Mouse (Mus musculus) cerebellum, adult (tissue): Measurements from ENCODE around the gene Vmn1r14.
"Not testable (repeated sequence)": the region's sequence is repeated elsewhere in the genome, so short reads cannot be mapped to it uniquely, and the experiment has no call there.

Experiments used
- ATAC-seq: cut with Nextera tagmentation; 2 replicates; pipeline ENCODE4 v1.9.2; 2017; ENCODE audit warnings: mild to moderate bottlenecking, moderate library complexity, mixed read lengths; ENCODE audit not compliant: insufficient number of reproducible peaks, low FRiP score, low TSS enrichment

Vmn1r14 gene

DNA sequence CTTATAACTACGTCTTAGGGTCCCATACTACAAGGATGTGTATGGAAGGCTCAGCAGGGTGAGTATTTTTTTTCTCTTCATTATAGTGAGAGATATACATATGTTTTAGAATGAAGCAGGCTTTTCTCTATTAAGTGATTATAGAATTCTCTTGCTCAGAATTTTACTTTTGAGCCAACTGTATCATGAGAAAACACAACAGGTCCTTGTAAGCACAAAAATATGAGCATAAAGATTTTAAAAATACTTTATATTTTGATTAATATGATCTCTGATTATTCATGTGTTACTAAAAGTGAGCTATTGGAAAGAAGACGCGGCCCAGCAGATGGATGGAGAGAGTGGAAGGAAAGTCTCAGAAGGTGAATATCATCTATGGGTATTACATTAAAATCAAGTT, at the start of gene Vmn1r14:
Gene Vmn1r14 (plus strand): TSS at position 301 of the 400 bp plus-strand sequence.
- ATAC-seq, result no peak

DNA sequence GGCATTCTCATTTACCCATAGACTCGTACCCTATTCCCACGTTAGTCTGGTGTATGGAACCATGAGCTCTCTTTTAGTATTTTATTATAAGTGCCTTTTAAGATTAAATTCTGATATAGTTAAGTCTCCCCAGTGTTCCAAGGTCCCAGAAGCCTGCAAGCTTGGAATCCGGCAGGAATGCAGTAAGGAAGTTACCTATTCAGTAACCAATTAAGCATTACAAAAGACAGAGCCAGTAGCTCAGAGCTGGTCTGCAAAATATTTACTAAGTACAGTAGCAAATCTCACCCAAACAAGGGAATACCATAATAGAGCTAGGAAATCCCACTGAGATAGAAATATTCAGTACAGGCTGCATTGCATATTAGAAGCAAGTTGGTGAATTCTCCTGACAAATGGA, 41.5 kb upstream of the Vmn1r14 start:
- not testable (repeated sequence) for ATAC-seq

DNA sequence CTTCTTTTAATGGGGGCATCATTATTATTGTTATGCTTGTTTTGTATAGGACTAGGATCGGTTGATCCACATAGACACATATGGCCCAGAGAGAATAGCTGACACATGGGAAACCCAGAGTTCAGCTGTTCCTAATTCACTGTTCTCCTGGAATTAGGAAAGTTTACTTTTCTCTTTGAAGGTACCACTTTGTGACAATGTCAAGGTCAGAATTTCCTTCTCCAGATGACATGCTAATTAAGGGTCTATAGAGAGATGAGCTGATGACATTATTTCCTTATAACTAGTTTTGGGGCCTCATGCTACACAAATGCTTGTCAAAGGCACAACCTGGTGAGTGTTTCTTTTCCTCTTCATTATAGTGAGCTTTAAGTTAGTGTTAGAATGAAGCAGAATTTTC, 28.5 kb upstream of the Vmn1r14 start, which contains the start of gene Vmn1r13:
Gene Vmn1r13 (plus strand): TSS at position 301 of the 400 bp plus-strand sequence.
- ATAC-seq, result not testable (repeated sequence)

- ATAC-seq, result no peak
Measured at GRCm38 (mm10) chr6:57257652-57258051, 26.2 kb downstream of the Vmn1r14 start, which contains the start of gene Vmn1r15. Gene Vmn1r15, plus strand, starts transcription at chr6:57257952.

DNA sequence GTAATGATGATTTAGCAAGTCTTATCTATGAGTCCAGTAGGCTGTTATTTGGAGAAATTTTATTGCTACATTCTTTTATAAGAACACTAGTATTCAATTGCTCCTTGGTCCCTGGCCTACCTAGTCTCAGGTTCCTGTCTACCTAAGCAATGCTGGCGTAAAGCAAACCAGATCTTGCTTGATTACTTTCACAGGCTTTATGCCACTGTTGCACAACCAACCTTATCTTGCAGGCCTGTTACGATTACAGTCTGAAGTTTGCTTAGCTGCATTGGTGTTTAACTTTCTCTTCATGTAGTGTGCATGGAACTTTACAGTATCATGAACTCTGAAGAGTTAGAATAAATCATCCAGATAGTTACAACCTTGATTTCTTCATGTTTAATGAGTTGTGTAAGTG, 29.5 kb downstream of the Vmn1r14 start:
- ATAC-seq, result no peak

GRCm38 (mm10) chr6:57271881-57272280, 40.4 kb downstream of the Vmn1r14 start:
- no peak for ATAC-seq

DNA sequence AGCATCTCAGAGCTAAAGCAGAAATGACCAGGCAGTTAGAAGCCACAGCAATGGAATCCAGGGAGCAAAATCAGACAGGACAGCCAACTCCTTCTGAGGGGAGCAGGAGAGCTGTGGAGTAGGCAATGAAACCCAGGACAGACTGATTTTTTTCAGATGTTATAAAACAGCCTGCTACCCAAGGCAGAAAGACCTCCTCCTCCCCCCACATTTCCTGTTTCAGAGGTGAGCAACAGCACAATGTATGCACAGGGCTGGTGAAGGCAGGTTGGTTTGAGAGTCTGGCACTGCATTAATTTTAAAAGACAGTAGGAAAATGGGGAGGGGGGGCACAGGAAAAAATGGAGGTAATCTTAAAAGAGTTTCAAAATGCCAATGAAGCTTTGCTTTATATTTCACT, 41.0 kb downstream of the Vmn1r14 start:
- no peak for ATAC-seq

DNA sequence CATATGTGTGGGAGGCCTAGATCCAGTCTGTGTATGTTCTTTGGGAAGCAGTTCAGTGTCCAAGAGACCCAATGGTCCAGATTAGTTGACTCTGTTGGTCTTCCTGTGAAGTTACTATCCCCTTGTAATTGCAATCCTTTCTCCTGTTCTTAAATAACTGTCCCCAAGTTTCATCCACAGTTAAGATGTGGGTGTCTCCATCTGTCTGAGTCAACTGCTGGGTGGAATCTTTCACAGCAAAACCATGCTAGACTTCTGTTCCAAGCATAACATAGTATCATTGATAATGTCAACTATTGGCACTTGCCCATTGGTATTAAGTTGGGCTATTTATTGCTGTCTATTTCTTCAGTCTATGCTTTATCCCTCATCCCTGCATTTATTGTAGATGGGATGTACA, 47.5 kb downstream of the Vmn1r14 start:
- ATAC-seq, result no peak
